Mouse (Mus musculus) bone marrow macrophage, adult 2 months (primary cell): ENCODE measurements at regions not wholly inside any gene's neighbourhood (a gene's known extent, or its start where the extent isn't known, plus 50 kb on each side); places are given as distances from the start of the nearest gene placed in this dataset.

Experiments used
- CTCF ChIP-seq: IDR thresholded peaks from 2 replicates; pipeline ENCODE4 v1.5.1; 2012; ENCODE audit warnings: low read depth, mild to moderate bottlenecking, low read length, moderate library complexity
- POLR2A ChIP-seq: IDR thresholded peaks from 2 replicates; pipeline ENCODE4 v1.6.1; 2012; ENCODE audit warnings: mild to moderate bottlenecking, low read depth, low read length, borderline replicate concordance

GRCm38 (mm10) chr14:120195218-120195617 is 80.3 kb upstream of the Mbnl2 start:
- TF ChIP-seq CTCF (no peak), POLR2A (no peak)
